Mouse (Mus musculus) ES-Bruce4 (cell line): ENCODE data around the gene Ap1m2. TPM values are rescaled to one million over a fixed set of nuclear protein-coding genes. Genes with fewer than 3 reads are reported as not detected.
"Not testable (repeated sequence)": the region's sequence is repeated elsewhere in the genome, so short reads cannot be mapped to it uniquely, and the experiment has no call there.

Experiments
- H3K27ac ChIP-seq: 2 replicates; pipeline ENCODE4 v1.5.1; 2012; ENCODE audit warnings: low read length, inconsistent platforms; ENCODE audit not compliant: insufficient read depth
- H3K27me3 ChIP-seq: 2 replicates; pipeline ENCODE4 v1.6.1; 2012; ENCODE audit warnings: mild to moderate bottlenecking, low read length, inconsistent platforms; ENCODE audit not compliant: control insufficient read depth, poor library complexity, insufficient read depth, severe bottlenecking
- H3K36me3 ChIP-seq: 2 replicates; pipeline ENCODE4 v1.6.1; 2012; ENCODE audit warnings: inconsistent platforms, mild to moderate bottlenecking, low read length, moderate library complexity; ENCODE audit not compliant: control insufficient read depth, poor library complexity, insufficient read depth, severe bottlenecking
- H3K4me1 ChIP-seq: one replicate; pipeline ENCODE4 v1.8.1; 2011; ENCODE audit warnings: low read length; ENCODE audit not compliant: control insufficient read depth, insufficient read depth
- H3K4me3 ChIP-seq: 2 replicates; pipeline ENCODE4 v1.5.1; 2011; ENCODE audit warnings: low read depth, mild to moderate bottlenecking, low read length
- H3K9ac ChIP-seq: 2 replicates; pipeline ENCODE4 v1.6.1; 2012; ENCODE audit warnings: low read depth, mild to moderate bottlenecking, inconsistent platforms; ENCODE audit not compliant: poor library complexity, severe bottlenecking
- H3K9me3 ChIP-seq: replicated peaks from 2 replicates; pipeline ENCODE4 v1.6.1; 2012; ENCODE audit warnings: mild to moderate bottlenecking, low read length, inconsistent platforms; ENCODE audit not compliant: control insufficient read depth, poor library complexity, insufficient read depth, severe bottlenecking
- CTCF ChIP-seq: IDR thresholded peaks from one replicate; pipeline ENCODE4 v1.8.1; 2011; ENCODE audit warnings: low read depth, low read length
- EP300 ChIP-seq: IDR thresholded peaks from 2 replicates; pipeline ENCODE4 v1.6.1; 2011; ENCODE audit warnings: low read depth, low read length; ENCODE audit not compliant: insufficient read depth
- POLR2A ChIP-seq: IDR thresholded peaks from one replicate; pipeline ENCODE4 v1.8.1; 2011; ENCODE audit warnings: low read length; ENCODE audit not compliant: insufficient read depth
- polyA plus RNA-seq: library from polyadenylated mRNA; stranded (reverse); fragments of >200 nt; gene quantifications from 2 replicates; pipeline ENCODE4 v1.2.4, GENCODE M21; 2011; ENCODE audit warnings: low read depth; ENCODE audit not compliant: missing spikeins, insufficient read depth, insufficient read length

The Ap1m2 gene
- polyA plus RNA-seq, 1 experiment, result 83.3 TPM

DNA sequence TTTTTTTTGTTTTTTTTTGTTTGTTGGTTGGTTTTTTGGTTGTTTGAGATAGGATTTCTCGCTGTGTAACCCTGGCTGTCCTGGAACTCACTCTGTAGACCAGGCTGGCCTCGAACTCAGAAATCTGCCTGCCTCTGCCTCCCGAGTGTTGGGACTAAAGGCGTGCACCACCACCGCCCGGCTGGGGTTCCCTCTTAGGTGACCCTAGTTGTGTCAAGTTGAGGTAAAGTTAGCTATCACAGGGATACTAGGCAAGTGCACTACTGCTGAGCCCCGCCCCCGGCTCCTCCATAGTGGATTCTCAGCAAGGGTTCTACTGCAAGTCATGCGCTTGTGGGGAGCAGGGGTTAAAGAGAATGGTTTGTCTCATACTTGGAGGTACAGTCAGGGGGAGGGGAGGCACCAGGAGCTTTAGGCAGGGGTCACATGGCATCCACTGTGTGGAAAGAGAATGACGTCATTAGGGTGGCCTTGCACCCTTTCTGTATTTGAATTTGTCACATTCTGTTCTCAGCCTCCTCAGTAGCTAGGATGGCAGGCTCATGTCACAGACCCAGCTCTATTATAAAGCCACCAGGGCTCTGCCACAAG lies 17.7 kb upstream of the Ap1m2 start:
- Histone ChIP-seq H3K4me1 (peaks cover 6% of the 10 kb centered on the region), H3K27me3 (no peaks in the 10 kb centered on the region), H3K9me3 (no peaks in the 10 kb centered on the region), H3K27ac (no peak overlapping the region), H3K36me3 (no peaks in the 10 kb centered on the region), H3K4me3 (no peak overlapping the region), H3K9ac (no peak overlapping the region)
- no peak for TF ChIP-seq POLR2A
- no peak for TF ChIP-seq CTCF
- TF ChIP-seq EP300, result no peak

- no peak overlapping the region for H3K27ac ChIP-seq
- no peaks in the 10 kb centered on the region for H3K36me3 ChIP-seq
- H3K9ac ChIP-seq, result no peak overlapping the region
- TF ChIP-seq CTCF (no peak), POLR2A (no peak), EP300 (no peak)
- no peaks in the 10 kb centered on the region for H3K9me3 ChIP-seq
- no peaks in the 10 kb centered on the region for H3K27me3 ChIP-seq
- peaks cover 6% of the 10 kb centered on the region for H3K4me1 ChIP-seq
- no peak overlapping the region for H3K4me3 ChIP-seq
Observed at GRCm38 (mm10) chr9:21329041-21329440, 16.9 kb upstream of the Ap1m2 start.

- Histone ChIP-seq H3K4me3 (no peak overlapping the region), H3K36me3 (no peaks in the 10 kb centered on the region), H3K9me3 (no peaks in the 10 kb centered on the region), H3K27ac (no peak overlapping the region), H3K27me3 (no peaks in the 10 kb centered on the region), H3K4me1 (peaks cover 6% of the 10 kb centered on the region), H3K9ac (no peak overlapping the region)
- TF ChIP-seq CTCF, result no peak
- TF ChIP-seq EP300, result no peak
- TF ChIP-seq POLR2A, result no peak
Observed at GRCm38 (mm10) chr9:21328041-21328440, 15.9 kb upstream of the Ap1m2 start.

- no peak overlapping the region for H3K9ac ChIP-seq
- H3K4me1 ChIP-seq, result peaks cover 3% of the 10 kb centered on the region
- H3K27me3 ChIP-seq, result no peaks in the 10 kb centered on the region
- TF ChIP-seq POLR2A, result no peak
- no peak for TF ChIP-seq EP300
- TF ChIP-seq CTCF, result no peak
- H3K36me3 ChIP-seq, result no peaks in the 10 kb centered on the region
- H3K27ac ChIP-seq, result no peak overlapping the region
- H3K4me3 ChIP-seq, result no peak overlapping the region
- H3K9me3 ChIP-seq, result no peaks in the 10 kb centered on the region
Observed at GRCm38 (mm10) chr9:21327569-21327968, 15.4 kb upstream of the Ap1m2 start.

GRCm38 (mm10) chr9:21324269-21324668 lies 12.1 kb upstream of the Ap1m2 start:
- no peaks in the 10 kb centered on the region for H3K36me3 ChIP-seq
- TF ChIP-seq POLR2A (no peak), EP300 (no peak), CTCF (no peak)

DNA sequence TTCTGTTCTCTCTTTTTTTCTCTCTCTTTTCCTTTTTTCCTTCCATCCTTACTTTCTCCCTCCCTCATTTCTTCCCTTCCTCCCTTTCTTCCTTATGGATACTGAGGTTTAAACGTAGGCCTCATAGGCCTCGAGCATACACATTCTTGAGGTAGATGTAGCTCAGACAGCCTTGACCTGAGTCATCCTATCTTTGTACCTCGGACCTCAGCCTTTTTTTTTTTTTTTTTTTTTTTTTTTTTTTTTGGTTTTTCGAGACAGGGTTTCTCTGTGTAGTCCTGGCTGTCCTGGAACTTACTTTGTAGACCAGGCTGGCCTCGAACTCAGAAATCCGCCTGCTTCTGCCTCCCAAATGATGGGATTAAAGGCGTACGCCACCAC lies 10.8 kb upstream of the Ap1m2 start:
- not testable (repeated sequence) for H3K36me3 ChIP-seq, H3K9ac ChIP-seq, H3K4me1 ChIP-seq, H3K4me3 ChIP-seq, H3K27ac ChIP-seq, H3K9me3 ChIP-seq, H3K27me3 ChIP-seq

More at GRCm38 (mm10) chr9:21324269-21324668, 12.1 kb upstream of the Ap1m2 start:
- H3K27me3 ChIP-seq, result no peaks in the 10 kb centered on the region
- H3K9ac ChIP-seq, result no peak overlapping the region
- no peak overlapping the region for H3K27ac ChIP-seq
- no peaks in the 10 kb centered on the region for H3K9me3 ChIP-seq
- no peaks in the 10 kb centered on the region for H3K4me1 ChIP-seq
- H3K4me3 ChIP-seq, result no peak overlapping the region

- Histone ChIP-seq H3K9ac (no peak overlapping the region), H3K4me1 (no peaks in the 10 kb centered on the region), H3K9me3 (no peaks in the 10 kb centered on the region), H3K27me3 (no peaks in the 10 kb centered on the region), H3K27ac (no peak overlapping the region), H3K36me3 (no peaks in the 10 kb centered on the region), H3K4me3 (no peak overlapping the region)
- TF ChIP-seq EP300 (no peak), POLR2A (no peak), CTCF (no peak)
Observed at GRCm38 (mm10) chr9:21322211-21322916, 10.2 kb upstream of the Ap1m2 start.
